Mouse (Mus musculus) Patski (cell line): ENCODE results near the gene Slc25a26. TPM values are rescaled to one million over a fixed set of nuclear protein-coding genes. Genes with fewer than 3 reads are reported as not detected.
A peak's percentile ranks its signal among the peaks of the same experiment; 100 is the strongest.

Source experiments
- ATAC-seq: fragments of 100-300 bp; one replicate; pipeline ENCODE4 v1.8.0; 2021
- CTCF ChIA-PET: fragments of 350-600 bp; sonication (Branson Sonifier 250); formaldehyde crosslinking; loops from one replicate; lab custom pipeline; 2022; ENCODE audit warnings: inconsistent platforms; lab: Charles Lee
- POLR2A ChIA-PET: fragments of 350-600 bp; sonication (Branson Sonifier 250); formaldehyde crosslinking; loops from one replicate; lab custom pipeline; 2022; ENCODE audit warnings: antibody characterized with exemption, inconsistent platforms; lab: Charles Lee
- DNase-seq: peaks from one replicate; pipeline ENCODE4 v3.0.0-alpha.2; 2011; ENCODE audit warnings: low read depth, low spot score
- H3K27me3 ChIP-seq: fragments of 371-371 bp; one replicate; pipeline ENCODE4 v1.5.1; 2021
- CTCF ChIP-seq: fragments of 100-300 bp; IDR thresholded peaks from one replicate; pipeline ENCODE4 v1.5.1; 2021
- in situ Hi-C: fragments of 300-500 bp; cut with MboI; formaldehyde crosslinking; loops from 3 replicates; pipeline ENCODE4 v1.11.1; 2018; ENCODE audit warnings: low pct_unique_long_range_greater_than_20kb, mixed read lengths
- polyA plus RNA-seq: library from polyadenylated mRNA; unstranded; gene quantifications from one replicate; pipeline ENCODE4 v1.2.3, GENCODE M21; 2021

Gene Slc25a26
- polyA plus RNA-seq, 1 experiment from 2014 or later: 13.2 TPM

DNA sequence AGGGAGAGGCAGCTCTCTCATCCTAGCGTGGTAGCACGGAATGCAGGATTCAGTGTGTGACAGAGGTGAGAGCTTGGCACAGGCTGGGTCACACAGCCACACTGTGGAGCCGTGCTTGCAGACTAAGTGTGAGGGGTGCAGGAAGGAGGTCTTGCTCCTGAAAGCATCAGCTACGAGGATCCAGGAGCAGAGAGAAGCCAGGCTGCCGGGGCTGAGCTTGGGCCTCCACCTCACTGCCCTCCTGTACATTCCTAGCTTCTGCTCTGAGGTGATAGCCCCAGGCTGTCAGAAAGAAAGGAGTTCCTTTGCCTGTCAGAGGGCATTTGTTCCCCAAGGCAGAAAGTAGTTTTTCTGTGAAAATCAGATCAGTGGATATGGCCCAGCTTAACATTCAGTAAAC lies 95.1 kb downstream of the Slc25a26 start:
- DNase-seq (no peak), ATAC-seq (no peak)
- in situ Hi-C loops: no loop called here
- POLR2A ChIA-PET: no interaction called here
- H3K27me3 ChIP-seq: no peaks in the 10 kb centered on the region
- TF ChIP-seq CTCF: no peak
- CTCF ChIA-PET: interaction anchor here (1.1 to 3.2 kb wide), 3 partner anchors 9 to 31 kb away, joined by 3 to 12 read pairs (median 6); no protein-coding TSS in a partner anchor

DNA sequence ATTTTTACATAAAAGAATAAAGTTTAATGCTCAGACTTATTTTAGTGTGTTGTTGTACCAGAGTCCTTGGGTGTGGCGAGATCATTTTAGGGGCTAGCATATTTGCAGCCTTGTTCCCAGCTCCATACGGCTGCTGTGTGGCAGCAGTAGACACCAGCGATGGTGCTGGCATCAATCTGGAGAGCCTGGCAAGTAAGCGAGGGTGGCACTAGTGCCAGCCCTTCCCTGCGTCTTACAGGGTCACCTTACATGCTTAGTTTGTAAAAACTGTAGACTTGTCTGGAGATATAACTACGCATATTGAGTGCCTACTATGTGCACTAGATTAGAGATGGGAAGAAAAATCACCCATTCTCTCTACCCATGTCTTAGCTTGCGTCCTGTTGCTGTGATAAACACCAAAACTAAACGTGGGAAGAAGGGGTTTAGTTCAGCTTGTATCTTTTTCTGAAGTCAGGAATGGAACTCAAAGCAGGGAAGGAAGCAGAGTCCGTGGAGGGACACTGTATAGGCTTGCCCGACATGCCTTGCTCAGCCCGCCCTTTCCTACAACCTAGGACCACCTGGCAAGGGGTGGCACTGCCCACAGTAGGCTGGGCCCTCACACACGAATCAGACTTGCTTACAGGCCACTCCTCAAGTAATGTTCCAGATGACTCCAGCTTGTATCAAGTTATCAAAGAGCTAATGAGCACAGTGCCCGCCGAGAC lies 96.1 kb downstream of the Slc25a26 start:
- in situ Hi-C loops: no loop called here
- no peak for DNase-seq
- no peak for ATAC-seq
- POLR2A ChIA-PET: interaction anchor here (0.7 to 0.8 kb wide), 2 partner anchors 30 to 942 kb away, joined by 4 read pairs; no protein-coding TSS in a partner anchor
- TF ChIP-seq CTCF: no peak
- no peaks in the 10 kb centered on the region for H3K27me3 ChIP-seq
- CTCF ChIA-PET: interaction anchor here (0.9 to 3.2 kb wide), 8 partner anchors 10 to 371 kb away, joined by 3 to 12 read pairs (median 5); no protein-coding TSS in a partner anchor

DNA sequence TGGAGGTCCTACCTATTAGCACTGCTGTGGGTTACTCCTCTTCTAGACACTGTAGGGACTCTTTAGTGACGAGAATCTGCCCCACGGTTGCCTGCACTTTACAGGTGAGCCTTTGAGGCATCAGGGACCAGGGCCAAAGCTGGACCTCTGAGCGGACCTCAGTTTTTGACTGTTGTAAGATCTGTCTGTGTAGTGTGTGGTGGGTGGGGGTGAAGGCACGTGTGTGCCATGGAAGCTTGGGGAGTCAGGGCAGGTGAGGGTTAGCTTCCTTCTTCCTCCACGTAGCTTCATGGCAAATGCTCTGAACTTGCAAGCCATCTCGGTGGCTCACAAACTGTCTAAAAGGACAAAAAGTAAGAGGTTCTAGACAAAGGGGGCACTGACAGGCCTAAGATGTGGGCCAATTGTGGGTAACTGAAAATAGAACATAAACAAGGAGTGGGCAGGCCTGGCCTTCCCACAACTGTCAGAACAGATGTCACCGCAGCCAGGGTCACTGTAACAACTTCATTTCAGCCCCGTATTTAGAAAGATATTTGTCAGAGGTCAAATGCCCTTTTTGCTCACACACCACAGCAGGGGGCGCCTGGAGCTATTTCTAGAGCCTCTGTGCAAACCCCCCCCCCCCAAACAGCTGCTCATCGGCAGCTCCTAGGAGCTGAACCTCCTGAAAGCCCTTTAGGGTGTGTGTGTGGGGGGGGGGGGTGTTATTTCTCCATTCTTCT lies 96.8 kb downstream of the Slc25a26 start:
- TF ChIP-seq CTCF: no peak
- in situ Hi-C loops: no loop called here
- CTCF ChIA-PET: interaction anchor here (0.9 to 3.2 kb wide), 12 partner anchors 9 to 379 kb away, joined by 3 to 12 read pairs (median 4); no protein-coding TSS in a partner anchor
- POLR2A ChIA-PET: interaction anchor here (0.8 kb wide), 1 partner anchor 29 kb away, joined by 4 read pairs; no protein-coding TSS in a partner anchor
- no peak for DNase-seq
- ATAC-seq: no peak
- H3K27me3 ChIP-seq: no peaks in the 10 kb centered on the region

DNA sequence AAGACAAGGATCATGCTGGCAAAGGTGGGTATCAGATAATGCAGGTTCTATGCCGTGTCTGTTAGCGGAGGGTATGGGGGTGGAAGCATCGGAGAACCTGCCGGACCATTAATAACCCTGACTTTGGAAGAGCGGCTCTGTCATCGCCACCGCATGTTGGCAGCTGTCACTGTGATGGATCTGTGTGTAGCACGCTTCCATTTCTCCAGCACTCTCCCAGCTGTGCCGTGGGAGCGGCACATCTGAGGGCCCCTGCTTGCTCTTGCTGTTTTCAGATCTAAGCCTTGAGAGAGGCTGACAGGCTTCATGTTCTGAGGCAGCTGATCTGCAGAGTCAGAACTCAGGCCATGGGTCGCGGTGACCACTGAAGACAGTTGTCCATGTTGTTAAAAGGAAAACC lies 98.3 kb downstream of the Slc25a26 start:
- TF ChIP-seq CTCF: no peak
- ChIA-PET POLR2A (no interaction called here), CTCF (no interaction called here)
- ATAC-seq (no peak), DNase-seq (no peak)
- in situ Hi-C loops: no loop called here
- H3K27me3 ChIP-seq: no peaks in the 10 kb centered on the region

DNA sequence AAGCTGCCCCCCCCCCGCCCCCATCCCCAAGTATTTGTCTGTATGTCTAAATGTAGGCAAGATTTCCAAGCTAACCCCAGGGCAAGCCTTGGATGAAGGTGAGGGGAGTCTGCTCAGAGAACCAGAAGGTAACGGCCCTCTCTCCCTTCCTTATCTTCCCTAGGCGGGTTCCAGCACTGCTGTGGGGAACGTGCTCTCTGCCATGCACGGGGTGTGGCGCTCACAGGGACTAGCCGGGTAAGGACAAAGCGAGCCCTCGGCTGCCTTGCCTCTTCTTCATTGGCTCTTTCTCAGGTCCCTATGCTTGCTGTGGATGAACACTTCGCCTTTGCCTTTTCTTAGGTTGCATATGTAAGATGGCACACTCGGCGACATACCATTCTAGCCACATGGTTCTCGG lies 98.9 kb downstream of the Slc25a26 start:
- DNase-seq (no peak), ATAC-seq (no peak)
- TF ChIP-seq CTCF: no peak
- ChIA-PET POLR2A (no interaction called here), CTCF (interaction anchor here (1.8 kb wide), 1 partner anchor 368 kb away, joined by 6 read pairs; no protein-coding TSS in a partner anchor)
- in situ Hi-C loops: no loop called here
- no peaks in the 10 kb centered on the region for H3K27me3 ChIP-seq

DNA sequence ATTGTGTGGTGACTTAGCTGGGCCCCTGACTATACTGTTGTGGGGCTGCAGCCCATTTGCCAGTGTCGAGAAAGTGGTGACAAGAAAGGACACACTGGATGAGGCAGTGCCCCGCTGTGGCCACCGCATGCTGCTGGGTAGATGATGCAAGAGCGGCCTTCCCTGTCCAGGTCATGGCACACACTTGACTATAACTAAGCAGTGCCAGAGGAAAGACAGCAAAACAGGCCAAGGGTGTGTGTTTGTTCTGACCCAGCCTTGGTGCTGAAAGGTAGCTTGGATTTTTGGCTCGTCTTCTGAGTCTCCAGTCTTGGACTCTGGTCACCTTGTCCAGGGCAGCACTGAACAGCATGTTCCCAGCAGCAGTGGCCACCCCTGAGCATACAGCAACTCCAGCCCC lies 101.0 kb downstream of the Slc25a26 start:
- no peak for ATAC-seq
- DNase-seq: no peak
- TF ChIP-seq CTCF: no peak
- in situ Hi-C loops: no loop called here
- H3K27me3 ChIP-seq: no peaks in the 10 kb centered on the region
- CTCF ChIA-PET: interaction anchor here (1.1 to 1.8 kb wide), 3 partner anchors 13 to 366 kb away, joined by 3 to 6 read pairs (median 4); no protein-coding TSS in a partner anchor
- POLR2A ChIA-PET: no interaction called here

DNA sequence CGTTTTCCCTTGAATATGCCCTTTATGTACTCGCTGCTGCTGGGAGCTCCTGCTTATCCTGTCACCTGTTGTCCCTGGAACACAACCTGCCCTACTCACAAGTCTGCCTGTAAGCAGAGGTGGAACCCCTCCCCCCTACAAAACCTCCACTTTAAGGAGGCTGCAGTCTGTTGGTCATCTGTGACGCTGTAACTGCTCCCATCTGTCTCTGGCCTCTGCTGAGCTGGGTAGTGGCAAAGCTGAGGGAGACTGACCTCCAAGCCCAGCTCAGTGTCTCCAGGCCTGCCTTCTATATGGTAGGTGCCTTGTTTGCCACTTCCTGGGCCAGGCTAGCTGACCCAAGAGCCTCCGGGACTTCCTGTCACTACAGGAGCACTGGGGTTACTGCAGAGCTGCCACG lies 101.7 kb downstream of the Slc25a26 start:
- in situ Hi-C loops: no loop called here
- no peaks in the 10 kb centered on the region for H3K27me3 ChIP-seq
- POLR2A ChIA-PET: no interaction called here

DNA sequence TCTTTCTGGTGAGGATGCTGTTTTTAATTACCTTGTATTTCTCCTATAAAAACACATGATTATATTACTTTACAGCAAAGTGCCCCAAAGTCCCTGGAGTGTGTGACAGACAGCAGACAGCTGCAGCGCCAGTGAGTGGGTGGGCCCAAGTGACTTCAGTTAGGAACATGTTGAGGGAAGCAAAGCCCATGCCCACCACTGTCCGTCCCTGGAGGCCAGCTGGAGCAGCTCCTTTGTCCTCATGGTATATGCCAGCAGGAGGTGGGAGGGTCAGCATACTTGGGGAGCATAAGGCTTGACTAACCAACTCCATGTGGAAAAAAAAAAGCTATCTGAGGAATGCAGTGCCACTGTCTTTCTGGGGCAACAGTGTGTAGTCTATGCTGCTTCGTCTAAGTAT lies 103.9 kb downstream of the Slc25a26 start:
- in situ Hi-C loops: no loop called here
- no peak for TF ChIP-seq CTCF
- DNase-seq (peak; percentile 41), ATAC-seq (peak; percentile 89)
- ChIA-PET POLR2A (interaction anchor here (0.9 to 1.6 kb wide), 2 partner anchors 25 to 41 kb away, joined by 3 read pairs; no protein-coding TSS in a partner anchor), CTCF (interaction anchor here (0.9 to 2.5 kb wide), 6 partner anchors 12 to 365 kb away, joined by 3 to 6 read pairs (median 4); no protein-coding TSS in a partner anchor)
- H3K27me3 ChIP-seq: no peaks in the 10 kb centered on the region

More for the DNA sequence above, 101.7 kb downstream of the Slc25a26 start:
- ATAC-seq: no peak
- no peak for TF ChIP-seq CTCF
- CTCF ChIA-PET: no interaction called here
- no peak for DNase-seq

DNA sequence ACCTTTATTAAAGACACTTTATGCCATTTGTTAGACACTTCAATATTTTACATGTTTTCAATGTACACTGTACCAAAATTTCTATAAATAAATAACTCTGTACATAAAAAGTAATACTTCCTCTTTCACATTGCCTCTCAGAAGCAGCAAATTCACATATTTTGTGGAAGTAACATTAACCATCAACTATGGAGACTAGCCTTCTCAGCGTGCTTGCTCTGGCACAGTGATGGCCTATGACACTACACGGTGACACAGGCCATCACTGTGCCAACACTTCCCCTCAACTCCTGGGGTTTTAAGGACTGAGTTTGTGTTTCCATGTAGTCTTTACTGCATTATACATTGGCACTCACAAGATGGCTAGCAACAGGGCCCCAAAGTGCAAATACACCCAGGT lies 104.4 kb downstream of the Slc25a26 start:
- ChIA-PET POLR2A (interaction anchor here (0.9 to 1.6 kb wide), 2 partner anchors 24 to 42 kb away, joined by 3 read pairs; no protein-coding TSS in a partner anchor), CTCF (interaction anchor here (0.9 to 2.5 kb wide), 5 partner anchors 15 to 364 kb away, joined by 3 to 6 read pairs (median 3); no protein-coding TSS in a partner anchor)
- DNase-seq: no peak
- TF ChIP-seq CTCF: no peak
- in situ Hi-C loops: no loop called here
- ATAC-seq: no peak
- no peaks in the 10 kb centered on the region for H3K27me3 ChIP-seq

DNA sequence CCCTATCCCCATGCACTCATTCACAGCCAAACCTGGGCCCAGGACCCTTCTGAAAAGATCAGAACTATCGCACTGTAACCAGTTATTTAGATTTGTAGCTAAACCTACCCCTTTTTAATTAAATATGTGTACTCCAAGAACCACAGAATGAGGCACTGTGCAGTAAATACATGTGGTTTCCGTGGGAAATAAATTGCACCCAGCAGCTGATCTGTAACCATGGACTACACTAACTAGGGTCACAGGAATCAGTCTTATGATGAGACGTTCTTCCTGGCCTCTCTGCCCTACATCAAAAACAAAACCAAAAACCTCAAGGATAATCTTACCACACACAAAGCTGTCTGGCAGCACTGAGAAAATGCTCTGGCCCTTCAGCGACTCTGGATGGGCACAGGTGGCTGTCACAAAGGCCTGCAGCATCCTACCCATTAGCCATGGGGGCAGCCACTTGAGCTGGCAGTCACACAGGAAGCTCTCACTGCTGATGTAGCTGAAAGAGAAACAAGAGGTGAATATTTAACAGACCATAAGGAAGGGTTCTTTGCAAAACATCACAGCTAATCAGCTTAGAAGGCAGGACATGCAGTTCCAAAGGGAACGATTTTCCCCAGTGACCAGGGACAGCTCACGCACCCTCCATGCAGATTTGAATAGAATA lies 113.2 kb downstream of the Slc25a26 start:
- ATAC-seq (peak; percentile 72), DNase-seq (peak; percentile 65)
- TF ChIP-seq CTCF: no peak
- POLR2A ChIA-PET: interaction anchor here (0.9 kb wide), 1 partner anchor 8 kb away, joined by 3 read pairs; no protein-coding TSS in a partner anchor
- no peaks in the 10 kb centered on the region for H3K27me3 ChIP-seq
- CTCF ChIA-PET: interaction anchor here (2.3 kb wide), 1 partner anchor 16 kb away, joined by 5 read pairs; no protein-coding TSS in a partner anchor
- in situ Hi-C loops: no loop called here
